Mouse (Mus musculus): ENCODE results near the gene Sstr3. TPM values are rescaled to one million over a fixed set of nuclear protein-coding genes. Genes with fewer than 3 reads are reported as not detected.
A peak's percentile ranks its signal among the peaks of the same experiment; 100 is the strongest.

Sstr3 gene
- total and polyA plus RNA-seq, 2 experiments from 2014 or later, result 0.04 to 0.12 TPM

GRCm38 (mm10) chr15:78548336-78548665 is 3.8 kb upstream of the Sstr3 start:
- no peak overlapping the region for H3K27ac ChIP-seq (ENCODE audit: low read depth)
- H3K9me3 ChIP-seq (replicated peaks; ENCODE audit: control insufficient read depth, low read length), result peaks cover 6% of the 10 kb centered on the region
- no peak for ATAC-seq (ENCODE audit: insufficient read depth, low read depth)

GRCm38 (mm10) chr15:78547415-78548335 is 3.2 kb upstream of the Sstr3 start:
- 24% methylated on average over 5 of the region's 5 CpGs for WGBS
- H3K9me3 ChIP-seq (replicated peaks; ENCODE audit: control insufficient read depth, low read length), result peaks cover 1% of the 10 kb centered on the region

More at GRCm38 (mm10) chr15:78548336-78548665, 3.8 kb upstream of the Sstr3 start:
- Histone ChIP-seq H3K4me3 (ENCODE audit: low read depth, low read length) (no peak overlapping the region), H3K9ac (replicated peaks; ENCODE audit: low read depth, low read length) (no peak overlapping the region), H3K4me1 (ENCODE audit: control insufficient read depth, insufficient read depth) (no peaks in the 10 kb centered on the region), H3K4me2 (ENCODE audit: low read depth, low read length) (no peak overlapping the region), H3K27me3 (ENCODE audit: control insufficient read depth, insufficient read depth, low read length) (peaks cover 16% of the 10 kb centered on the region), H3K36me3 (replicated peaks; ENCODE audit: control insufficient read depth, insufficient read depth, low read length) (no peaks in the 10 kb centered on the region)
- no peak for DNase-seq (ENCODE audit: low spot score)
- 23% methylated on average over 3 of the region's 3 CpGs for WGBS
- no peak for TF ChIP-seq EP300 (IDR thresholded peaks at IDR 0.05; ENCODE audit: low read depth)
- no peak for TF ChIP-seq CTCF (IDR thresholded peaks at IDR 0.05; ENCODE audit: low read depth)

GRCm38 (mm10) chr15:78546060-78546459 is 1.6 kb upstream of the Sstr3 start:
- 64% methylated on average over 4 of the region's 4 CpGs for WGBS
- H3K4me1 ChIP-seq (ENCODE audit: control insufficient read depth, insufficient read depth), result peaks cover 18% of the 10 kb centered on the region
- ATAC-seq (ENCODE audit: insufficient read depth, low read depth), result no peak
- no peaks in the 10 kb centered on the region for H3K36me3 ChIP-seq (replicated peaks; ENCODE audit: control insufficient read depth, insufficient read depth, low read length)
- peaks cover 16% of the 10 kb centered on the region for H3K27me3 ChIP-seq (ENCODE audit: control insufficient read depth, insufficient read depth, low read length)
- no peak overlapping the region for H3K27ac ChIP-seq (ENCODE audit: low read depth)
- no peak overlapping the region for H3K4me3 ChIP-seq (ENCODE audit: low read depth, low read length)
- no peak overlapping the region for H3K4me2 ChIP-seq (ENCODE audit: low read depth, low read length)
- TF ChIP-seq EP300 (IDR thresholded peaks at IDR 0.05; ENCODE audit: low read depth) (no peak), CTCF (IDR thresholded peaks at IDR 0.05; ENCODE audit: low read depth) (no peak)
- DNase-seq (ENCODE audit: low spot score), result no peak
- H3K9ac ChIP-seq (replicated peaks; ENCODE audit: low read depth, low read length), result no peak overlapping the region
- H3K9me3 ChIP-seq (replicated peaks; ENCODE audit: control insufficient read depth, low read length), result no peaks in the 10 kb centered on the region

More at GRCm38 (mm10) chr15:78547415-78548335, 3.2 kb upstream of the Sstr3 start:
- DNase-seq (ENCODE audit: low spot score) (no peak), ATAC-seq (ENCODE audit: insufficient read depth, low read depth) (peak; percentile 45; the same call in 1 of the 2 replicates)
- no peak overlapping the region for H3K4me3 ChIP-seq (ENCODE audit: low read depth, low read length)
- H3K27me3 ChIP-seq (ENCODE audit: control insufficient read depth, insufficient read depth, low read length), result peaks cover 16% of the 10 kb centered on the region
- no peaks in the 10 kb centered on the region for H3K36me3 ChIP-seq (replicated peaks; ENCODE audit: control insufficient read depth, insufficient read depth, low read length)
- H3K27ac ChIP-seq (ENCODE audit: low read depth), result no peak overlapping the region
- H3K4me1 ChIP-seq (ENCODE audit: control insufficient read depth, insufficient read depth), result 0 out of 2 replicates have a peak, but pooled peaks cover 6% of the 10 kb centered on the region
- no peak for TF ChIP-seq EP300 (IDR thresholded peaks at IDR 0.05; ENCODE audit: low read depth)
- TF ChIP-seq CTCF (IDR thresholded peaks at IDR 0.05; ENCODE audit: low read depth), result peak; percentile 49
- no peak overlapping the region for H3K9ac ChIP-seq (replicated peaks; ENCODE audit: low read depth, low read length)
- no peak overlapping the region for H3K4me2 ChIP-seq (ENCODE audit: low read depth, low read length)

- no peak for TF ChIP-seq EP300 (IDR thresholded peaks at IDR 0.05; ENCODE audit: low read depth)
- TF ChIP-seq CTCF (IDR thresholded peaks at IDR 0.05; ENCODE audit: low read depth), result no peak
- no peak overlapping the region for H3K4me3 ChIP-seq (ENCODE audit: low read depth, low read length)
- no peak for DNase-seq (ENCODE audit: low spot score)
These were observed 444 bp downstream of the Sstr3 start for GRCm38 (mm10) chr15:78544041-78544440.

GRCm38 (mm10) chr15:78542767-78543303 is 1.6 kb downstream of the Sstr3 start:
- H3K27ac ChIP-seq (ENCODE audit: low read depth), result no peak overlapping the region
- DNase-seq (ENCODE audit: low spot score) (no peak), ATAC-seq (ENCODE audit: insufficient read depth, low read depth) (no peak)
- no peak overlapping the region; the same call in 1 of the 2 replicates for H3K9ac ChIP-seq (replicated peaks; ENCODE audit: low read depth, low read length)
- H3K27me3 ChIP-seq (ENCODE audit: control insufficient read depth, insufficient read depth, low read length), result peaks cover 16% of the 10 kb centered on the region
- no peak overlapping the region for H3K4me3 ChIP-seq (ENCODE audit: low read depth, low read length)
- H3K36me3 ChIP-seq (replicated peaks; ENCODE audit: control insufficient read depth, insufficient read depth, low read length), result no peaks in the 10 kb centered on the region
- 43% methylated on average over 7 of the region's 7 CpGs for WGBS
- no peak overlapping the region for H3K4me2 ChIP-seq (ENCODE audit: low read depth, low read length)
- no peaks in the 10 kb centered on the region for H3K9me3 ChIP-seq (replicated peaks; ENCODE audit: control insufficient read depth, low read length)
- peaks cover 18% of the 10 kb centered on the region for H3K4me1 ChIP-seq (ENCODE audit: control insufficient read depth, insufficient read depth)
- TF ChIP-seq CTCF (IDR thresholded peaks at IDR 0.05; ENCODE audit: low read depth) (no peak), EP300 (IDR thresholded peaks at IDR 0.05; ENCODE audit: low read depth) (no peak)

More at GRCm38 (mm10) chr15:78544041-78544440, 444 bp downstream of the Sstr3 start:
- no peak for ATAC-seq (ENCODE audit: insufficient read depth, low read depth)
- Histone ChIP-seq H3K27ac (ENCODE audit: low read depth) (no peak overlapping the region), H3K4me2 (ENCODE audit: low read depth, low read length) (no peak overlapping the region), H3K4me1 (ENCODE audit: control insufficient read depth, insufficient read depth) (peaks cover 18% of the 10 kb centered on the region), H3K9ac (replicated peaks; ENCODE audit: low read depth, low read length) (no peak overlapping the region), H3K36me3 (replicated peaks; ENCODE audit: control insufficient read depth, insufficient read depth, low read length) (no peaks in the 10 kb centered on the region), H3K27me3 (ENCODE audit: control insufficient read depth, insufficient read depth, low read length) (peaks cover 16% of the 10 kb centered on the region), H3K9me3 (replicated peaks; ENCODE audit: control insufficient read depth, low read length) (no peaks in the 10 kb centered on the region)
- WGBS, result 75% methylated on average over 15 of the region's 15 CpGs
